ENCODE assay signal across 12 mouse cellular contexts in genomic region chr16:30465680-30466298, GRCm38 (mm10).
DNase-seq lines count a peak whose midpoint lies in the region; TF ChIP-seq lines count a peak whose summit lies in the region.
"Had no signal": no experiment of that assay in that cellular context is flagged by ENCODE, and none has a peak within 500 bp of the region (broad histone marks: within the 10 kb centered on the region; RNA-seq: fewer than 3 reads in every experiment).

No protein-coding gene starts in this region.

- H3K9me3 ChIP-seq in midbrain, embryonic 10.5 days (replicated peaks), result peaks cover 11% of the 10 kb centered on the region; the same call in 1 of the 2 replicates

- no peak overlapping the region for H3K9ac ChIP-seq in heart, adult 2 months (ENCODE audit: low read depth, low read length)
- H3K9ac ChIP-seq: heart, embryonic 13.5 days; limb, embryonic 13.5 days; neural tube, embryonic 13.5 days had no signal

- H3K4me1 ChIP-seq in heart, adult 2 months (ENCODE audit: control insufficient read depth, insufficient read depth, low read length), result peaks cover 3% of the 10 kb centered on the region; the same call in 1 of the 2 replicates
- no peaks in the 10 kb centered on the region for H3K4me1 ChIP-seq in midbrain, embryonic 10.5 days
- H3K4me1 ChIP-seq: heart, embryonic 13.5 days; limb, embryonic 13.5 days; neural tube, embryonic 13.5 days had no signal

- no peak overlapping the region for H3K27ac ChIP-seq in heart, adult 2 months
- H3K27ac ChIP-seq in midbrain, embryonic 10.5 days (replicated peaks), result no peak overlapping the region
- H3K27ac ChIP-seq: heart, embryonic 13.5 days; limb, embryonic 13.5 days; neural tube, embryonic 13.5 days had no signal

- peak; percentile 21 to 29 for DNase-seq in heart, adult 2 months
- DNase-seq in heart, postnatal 25 days (ENCODE audit: low spot score), result no peak
- DNase-seq in NIH3T3 (ENCODE audit: low read depth), result peak; percentile 84
- peak; percentile 11 to 15 for DNase-seq in gastrocnemius, postnatal 36 days
- DNase-seq in lung, postnatal 36 days, result peak; percentile 33
- no peak for DNase-seq in midbrain, embryonic 10.5 days (ENCODE audit: low spot score)
- DNase-seq in ovary, postnatal 36 days (ENCODE audit: low spot score), result no peak
- no peak for DNase-seq in right cerebral cortex, postnatal 10 days (ENCODE audit: low spot score in 2 of 2)
- DNase-seq: kidney, adult 9 months had no signal

- no peak for TF ChIP-seq POLR2A in heart, adult 2 months (IDR thresholded peaks at IDR 0.05; ENCODE audit: insufficient read depth, low read depth, low read length)

- H3K4me3 ChIP-seq in heart, adult 2 months, result no peak overlapping the region
- H3K4me3 ChIP-seq in midbrain, embryonic 10.5 days, result no peak overlapping the region
- H3K4me3 ChIP-seq: heart, embryonic 13.5 days; limb, embryonic 13.5 days; neural tube, embryonic 13.5 days had no signal

- H3K27me3 ChIP-seq in heart, adult 2 months (ENCODE audit: control insufficient read depth, insufficient read depth, low read length), result no peaks in the 10 kb centered on the region; the same call in 1 of the 2 replicates
- H3K27me3 ChIP-seq in midbrain, embryonic 10.5 days (ENCODE audit: low read depth, poor library complexity, severe bottlenecking), result no peaks in the 10 kb centered on the region
- H3K27me3 ChIP-seq: heart, embryonic 13.5 days; limb, embryonic 13.5 days; neural tube, embryonic 13.5 days had no signal

- TF ChIP-seq EP300 in heart, adult 2 months (IDR thresholded peaks at IDR 0.05; ENCODE audit: insufficient read depth, low read depth, low read length), result 0 out of 2 replicates have a peak, but pooled peaks have one; percentile 18

- no peaks in the 10 kb centered on the region for H3K79me2 ChIP-seq in heart, adult 2 months (replicated peaks; ENCODE audit: control insufficient read depth, insufficient read depth, low read length)

- 32% methylated on average over 5 of the region's 5 CpGs for WGBS in heart, adult 2 months
- WGBS in midbrain, embryonic 10.5 days, result 80% methylated on average over 5 of the region's 5 CpGs

- intact Hi-C loops in heart, adult 2 months (cut with DNase I), result no loop called here
- intact Hi-C loops in heart, postnatal 25 days (cut with DNase I), result loop anchor here (5.0 kb wide), 1 partner anchor 43 kb away; no protein-coding TSS in a partner anchor
- intact Hi-C loops in gastrocnemius, postnatal 36 days (cut with DNase I), result no loop called here

- H3K36me3 ChIP-seq in heart, adult 2 months (ENCODE audit: control insufficient read depth, insufficient read depth, low read length), result no peaks in the 10 kb centered on the region
- no peaks in the 10 kb centered on the region for H3K36me3 ChIP-seq in midbrain, embryonic 10.5 days
- H3K36me3 ChIP-seq: heart, embryonic 13.5 days; limb, embryonic 13.5 days; neural tube, embryonic 13.5 days had no signal

- no peak for TF ChIP-seq CTCF in heart, adult 2 months (IDR thresholded peaks at IDR 0.05)

Comparison
In these comparisons a context has a peak if more than half of its experiments do, and no peak if none do; other contexts are left out.
1. DNase-seq: peak in heart, adult 2 months (2 of 2), NIH3T3 (single experiment), gastrocnemius, postnatal 36 days (2 of 2) and lung, postnatal 36 days (single experiment); none in heart, postnatal 25 days (single experiment), midbrain, embryonic 10.5 days (single experiment), ovary, postnatal 36 days (single experiment) and right cerebral cortex, postnatal 10 days (0 of 2).